Mouse (Mus musculus) kidney, adult 2 months (tissue): ENCODE results near the gene Sphk1.

ENCODE experiments used
- CTCF ChIP-seq: fragments of 200-500 bp; conservative IDR thresholded peaks from 2 replicates; pipeline ENCODE4 v1.5.1; 2011; ENCODE audit warnings: low read depth, mild to moderate bottlenecking, control low read depth, low read length, moderate library complexity, mixed read lengths; ENCODE audit not compliant: insufficient read depth, insufficient read length
- POLR2A ChIP-seq: fragments of 200-500 bp; IDR thresholded peaks from one replicate; pipeline ENCODE4 v1.6.1; 2011; ENCODE audit warnings: low read depth, low read length, control low read depth

DNA sequence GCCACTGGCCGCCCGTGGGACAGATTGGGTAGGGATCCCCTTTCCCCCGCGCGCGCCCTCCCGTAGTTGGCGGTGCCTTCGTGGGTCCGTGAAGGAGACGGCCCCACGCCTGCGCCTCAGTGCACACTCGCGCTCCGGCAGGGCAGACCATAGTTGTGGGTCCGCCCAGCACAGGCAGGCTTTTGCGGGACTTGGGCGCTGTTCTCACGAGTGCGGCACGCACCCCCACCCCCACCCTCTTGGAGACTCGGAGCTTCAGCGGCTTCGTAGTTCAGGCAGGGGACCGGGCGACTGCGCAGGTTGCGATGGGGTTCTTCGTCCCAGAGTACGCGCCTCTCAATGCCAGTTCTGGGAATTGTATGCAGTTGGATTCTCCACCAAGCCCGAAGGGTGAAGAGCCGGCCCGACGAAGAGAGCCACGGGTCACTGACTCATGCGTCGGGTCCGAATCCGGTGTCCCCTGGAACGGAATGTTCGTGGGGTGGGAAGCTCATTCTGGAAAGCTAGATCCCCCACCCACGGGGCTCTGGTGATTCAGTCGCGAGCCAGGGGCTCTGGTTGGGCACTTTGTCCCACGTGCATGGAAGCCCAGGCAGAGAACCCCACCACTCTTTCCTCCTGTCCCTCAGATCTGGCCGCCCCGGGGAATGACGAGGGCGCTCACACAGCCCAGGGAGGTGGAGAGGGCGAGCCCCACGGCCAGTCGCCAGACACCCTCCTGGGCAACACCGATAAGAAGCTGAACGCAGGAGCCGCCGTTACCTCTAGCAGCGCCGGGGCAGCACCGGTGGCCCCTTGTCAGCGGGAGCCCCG, 2.8 kb downstream of the Sphk1 start:
- TF ChIP-seq CTCF (no peak), POLR2A (no peak)
